Mouse (Mus musculus) cortical plate, adult 2 months (tissue): ENCODE measurements around the gene Cep290.

Experiments used
- CTCF ChIP-seq: fragments of 200-500 bp; IDR thresholded peaks from 2 replicates; pipeline ENCODE4 v1.5.1; 2011; ENCODE audit warnings: mild to moderate bottlenecking, control low read depth, low read length; ENCODE audit not compliant: insufficient read depth; ENCODE audit errors: extremely low read depth
- POLR2A ChIP-seq: fragments of 200-500 bp; IDR thresholded peaks from 2 replicates; pipeline ENCODE4 v1.6.1; 2011; ENCODE audit warnings: mild to moderate bottlenecking, low read length, control low read depth; ENCODE audit not compliant: insufficient read depth; ENCODE audit errors: extremely low read depth

GRCm38 (mm10) chr10:100622494-100622893, 135.1 kb downstream of the Cep290 start:
- TF ChIP-seq CTCF, result no peak
- no peak for TF ChIP-seq POLR2A
